Mouse (Mus musculus) small intestine, adult 2 months (tissue): ENCODE measurements around the gene Nmd3.

Experiments used
- CTCF ChIP-seq: fragments of 200-500 bp; IDR thresholded peaks from 2 replicates; pipeline ENCODE4 v1.5.1; 2012; ENCODE audit warnings: low read depth, mild to moderate bottlenecking, control low read depth, inconsistent platforms, low read length, moderate library complexity, mixed read lengths; ENCODE audit not compliant: insufficient replicate concordance, insufficient read length; ENCODE audit errors: extremely low read depth
- POLR2A ChIP-seq: fragments of 200-500 bp; IDR thresholded peaks from 2 replicates; pipeline ENCODE4 v1.6.1; 2012; ENCODE audit warnings: low read depth, mild to moderate bottlenecking, control low read depth, inconsistent platforms, low read length, moderate library complexity

DNA sequence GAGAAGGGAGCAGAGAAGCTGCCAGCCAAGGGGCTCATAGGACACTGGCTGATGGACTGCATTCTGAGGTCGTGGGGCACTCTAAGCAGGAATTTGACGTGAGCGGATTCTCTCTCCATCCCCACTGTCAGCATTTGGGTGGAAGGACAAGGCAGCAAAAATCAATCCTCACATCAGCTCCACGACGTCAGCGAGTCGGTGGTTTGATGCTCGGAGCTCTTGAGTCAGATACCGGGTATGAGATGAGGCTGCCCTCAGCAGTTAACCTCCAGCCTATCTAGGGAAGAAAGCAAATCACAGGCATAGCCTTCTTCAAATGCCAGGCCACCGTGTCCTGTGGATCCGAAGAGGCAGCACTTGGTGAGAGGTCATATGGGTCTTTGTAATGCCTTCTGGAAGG lies 43.4 kb downstream of the Nmd3 start:
- TF ChIP-seq CTCF: no peak
- no peak for TF ChIP-seq POLR2A
